Mouse (Mus musculus): ENCODE results near the gene Hmgb1.

GRCm38 (mm10) chr5:149051194-149051570, 133.1 kb downstream of the Hmgb1 start:
- TF ChIP-seq TCF12 (IDR thresholded peaks at IDR 0.05; ENCODE audit: insufficient read depth, poor library complexity, severe bottlenecking): no peak
- no peak for TF ChIP-seq POLR2AphosphoS2 (IDR thresholded peaks at IDR 0.05; ENCODE audit: insufficient read length, low read depth)
- TF ChIP-seq MYOG (IDR thresholded peaks at IDR 0.05; ENCODE audit: control insufficient read depth in 1 of 3, insufficient read depth in 1 of 3, insufficient read length in 2 of 3, low read depth in 2 of 3): no peak
- TF ChIP-seq POLR2A (IDR thresholded peaks at IDR 0.05; ENCODE audit: insufficient read length, low read depth): no peak
- no peak for TF ChIP-seq MAX (IDR thresholded peaks at IDR 0.05; ENCODE audit: low read depth)
- no peak for TF ChIP-seq REST (IDR thresholded peaks at IDR 0.05; ENCODE audit: insufficient read depth, insufficient read length)
